Mouse (Mus musculus): ENCODE data around the gene Fkbp11. TPM values are rescaled to one million over a fixed set of nuclear protein-coding genes. Genes with fewer than 3 reads are reported as not detected.

Gene Fkbp11
- polyA plus RNA-seq (2012; ENCODE audit: low replicate concordance), result 5.8 and 13.4 TPM in 2 replicates

DNA sequence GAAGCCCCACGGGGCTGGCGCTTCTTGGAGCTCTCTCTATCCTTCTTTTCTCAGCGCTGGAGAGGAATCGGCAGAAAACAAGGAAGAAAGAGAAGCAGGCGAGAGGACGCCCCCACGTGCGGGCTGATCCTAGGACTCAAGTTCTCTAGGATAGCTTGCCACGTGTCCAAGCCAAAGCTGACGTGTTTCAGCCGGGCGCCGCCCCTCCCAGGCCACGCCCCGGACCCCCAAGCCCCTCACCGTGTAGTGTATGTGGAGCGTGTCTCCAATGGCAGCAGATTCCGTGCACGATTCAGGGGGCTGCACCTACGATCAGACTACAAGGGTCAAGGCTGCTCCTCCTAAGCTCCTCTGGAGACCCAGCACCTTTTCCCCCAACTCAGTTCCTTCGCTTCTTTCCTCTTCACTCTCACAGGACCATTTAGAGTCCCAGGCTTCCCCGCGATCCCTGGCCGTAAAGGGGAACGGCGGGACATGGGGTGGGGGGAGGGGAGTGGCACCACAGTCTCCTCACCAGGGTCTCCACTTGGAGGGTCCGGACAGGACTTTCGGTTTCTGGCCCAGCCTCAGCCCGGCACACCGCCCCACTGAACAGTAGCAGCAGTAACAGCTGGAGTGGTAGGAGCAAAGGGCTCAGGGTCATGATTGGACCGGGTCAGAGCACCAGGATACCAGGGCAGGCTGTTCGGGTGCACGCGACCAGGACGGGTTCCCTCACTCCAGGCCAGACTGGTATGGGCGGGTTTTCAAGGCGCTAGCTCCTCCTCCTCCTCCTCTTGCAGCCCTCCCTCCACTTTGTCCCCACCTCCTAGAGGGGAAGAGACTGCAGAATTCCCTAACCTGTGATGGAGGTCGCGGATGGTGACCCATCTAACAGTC is at the start of gene Fkbp11:
Fkbp11 (minus strand) TSS at position 756 of the 879 bp plus-strand sequence.

GRCm38 (mm10) chr15:98777762-98778161 is 49.8 kb upstream of the Fkbp11 start, which contains the start of gene Wnt10b:
Gene Wnt10b (minus strand): TSS chr15:98778150.

GRCm38 (mm10) chr15:98762670-98763529 is 34.9 kb upstream of the Fkbp11 start, which contains the start of gene Arf3:
Gene Arf3 (minus strand): TSS chr15:98763214.

DNA sequence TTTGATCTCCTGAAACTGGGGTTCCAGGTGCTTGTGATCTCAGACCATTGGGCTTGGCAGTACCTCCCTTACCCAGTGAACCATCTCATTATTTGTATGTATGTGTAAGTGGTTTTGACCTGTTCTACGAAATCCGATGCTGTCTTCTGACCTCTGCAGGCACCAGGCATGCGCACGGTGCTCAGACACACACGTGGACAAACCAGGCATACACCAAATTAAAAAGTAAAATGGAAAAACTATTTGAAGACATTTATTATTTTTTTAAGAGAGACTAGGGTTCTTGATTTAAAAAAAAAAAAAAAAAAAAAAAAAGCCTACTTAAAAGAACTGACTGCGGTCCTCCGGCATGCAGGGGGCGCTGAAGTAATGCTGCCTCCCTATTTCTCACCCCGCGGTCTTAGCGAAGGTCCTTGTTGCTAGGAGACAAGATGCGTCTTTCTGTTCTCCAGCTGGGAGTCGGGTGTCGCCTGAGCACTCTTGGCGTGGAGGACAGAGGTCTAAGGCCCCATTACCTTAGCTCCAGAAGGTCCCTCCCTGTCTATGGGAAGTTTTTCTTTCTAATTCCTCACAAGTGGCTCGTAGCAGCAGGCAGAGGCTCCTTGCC is 20.1 kb downstream of the Fkbp11 start, which contains the start of gene Ccdc65:
Ccdc65 (plus strand) TSS at position 442 of the 607 bp plus-strand sequence.

GRCm38 (mm10) chr15:98676940-98677728 is 50.9 kb downstream of the Fkbp11 start, which contains the start of gene Rnd1:
Gene Rnd1 (minus strand): TSS chr15:98677461.

Other genes with a start within 250 kb of the Fkbp11 start
- not detected in 2 replicates for gene Lalba, start 245.5 kb downstream of the Fkbp11 start, polyA plus RNA-seq (2012; ENCODE audit: low replicate concordance)
- not detected in 2 replicates for gene Olfr279, start 235.8 kb downstream of the Fkbp11 start, polyA plus RNA-seq (2012; ENCODE audit: low replicate concordance)
- 19.5 and 29.1 TPM in 2 replicates for gene Kansl2, start 193.9 kb downstream of the Fkbp11 start, polyA plus RNA-seq (2012; ENCODE audit: low replicate concordance)
- gene Ccnt1, start 157.3 kb downstream of the Fkbp11 start, polyA plus RNA-seq (2012; ENCODE audit: low replicate concordance), result 4.2 and 9.9 TPM in 2 replicates
- gene 4930415O20Rik, start 157.2 kb downstream of the Fkbp11 start, polyA plus RNA-seq (2012; ENCODE audit: low replicate concordance), result not detected in 2 replicates
- gene Adcy6, start 118.1 kb downstream of the Fkbp11 start, polyA plus RNA-seq (2012; ENCODE audit: low replicate concordance), result 2.9 and 7.1 TPM in 2 replicates
- 6.9 and 27.7 TPM in 2 replicates for gene Cacnb3, start 97.4 kb downstream of the Fkbp11 start, polyA plus RNA-seq (2012; ENCODE audit: low replicate concordance)
- 73.5 and 74.7 TPM in 2 replicates for gene Ddx23, start 65.3 kb downstream of the Fkbp11 start, polyA plus RNA-seq (2012; ENCODE audit: low replicate concordance)
- 1.9 and 3.4 TPM in 2 replicates for gene Rnd1, start 50.7 kb downstream of the Fkbp11 start, polyA plus RNA-seq (2012; ENCODE audit: low replicate concordance)
- not detected in 2 replicates for gene Ccdc65, start 20.0 kb downstream of the Fkbp11 start, polyA plus RNA-seq (2012; ENCODE audit: low replicate concordance)
- 37.6 and 40.8 TPM in 2 replicates for gene Arf3, start 35.0 kb upstream of the Fkbp11 start, polyA plus RNA-seq (2012; ENCODE audit: low replicate concordance)
- gene Wnt10b, start 50.0 kb upstream of the Fkbp11 start, polyA plus RNA-seq (2012; ENCODE audit: low replicate concordance), result 0.73 and 1.2 TPM in 2 replicates
- 0.17 TPM in 1 of 2 replicates, not detected in the other for gene Wnt1, start 61.7 kb upstream of the Fkbp11 start, polyA plus RNA-seq (2012; ENCODE audit: low replicate concordance)
- gene Ddn, start 81.3 kb upstream of the Fkbp11 start, polyA plus RNA-seq (2012; ENCODE audit: low replicate concordance), result 0.74 and 2.4 TPM in 2 replicates
- gene Prkag1, start 103.3 kb upstream of the Fkbp11 start, polyA plus RNA-seq (2012; ENCODE audit: low replicate concordance), result 107 and 148 TPM in 2 replicates
- 130 and 222 TPM in 2 replicates for gene Kmt2d, start 143.0 kb upstream of the Fkbp11 start, polyA plus RNA-seq (2012; ENCODE audit: low replicate concordance)
- gene Rhebl1, start 166.3 kb upstream of the Fkbp11 start, polyA plus RNA-seq (2012; ENCODE audit: low replicate concordance), result 2.3 and 3.8 TPM in 2 replicates
- gene Dhh, start 170.3 kb upstream of the Fkbp11 start, polyA plus RNA-seq (2012; ENCODE audit: low replicate concordance), result 0.04 and 0.06 TPM in 2 replicates
- 92.1 and 147 TPM in 2 replicates for gene Lmbr1l, start 190.0 kb upstream of the Fkbp11 start, polyA plus RNA-seq (2012; ENCODE audit: low replicate concordance)
- gene Tuba1b, start 206.4 kb upstream of the Fkbp11 start, polyA plus RNA-seq (2012; ENCODE audit: low replicate concordance), result 76.8 and 178 TPM in 2 replicates
- gene Gm49450, start 225.4 kb upstream of the Fkbp11 start, polyA plus RNA-seq (2012; ENCODE audit: low replicate concordance), result 3.9 and 32.9 TPM in 2 replicates
- 16.1 and 19.2 TPM in 2 replicates for gene Tuba1a, start 225.5 kb upstream of the Fkbp11 start, polyA plus RNA-seq (2012; ENCODE audit: low replicate concordance)